Mouse (Mus musculus): ENCODE data around the gene Tex48.

The Tex48 gene

DNA sequence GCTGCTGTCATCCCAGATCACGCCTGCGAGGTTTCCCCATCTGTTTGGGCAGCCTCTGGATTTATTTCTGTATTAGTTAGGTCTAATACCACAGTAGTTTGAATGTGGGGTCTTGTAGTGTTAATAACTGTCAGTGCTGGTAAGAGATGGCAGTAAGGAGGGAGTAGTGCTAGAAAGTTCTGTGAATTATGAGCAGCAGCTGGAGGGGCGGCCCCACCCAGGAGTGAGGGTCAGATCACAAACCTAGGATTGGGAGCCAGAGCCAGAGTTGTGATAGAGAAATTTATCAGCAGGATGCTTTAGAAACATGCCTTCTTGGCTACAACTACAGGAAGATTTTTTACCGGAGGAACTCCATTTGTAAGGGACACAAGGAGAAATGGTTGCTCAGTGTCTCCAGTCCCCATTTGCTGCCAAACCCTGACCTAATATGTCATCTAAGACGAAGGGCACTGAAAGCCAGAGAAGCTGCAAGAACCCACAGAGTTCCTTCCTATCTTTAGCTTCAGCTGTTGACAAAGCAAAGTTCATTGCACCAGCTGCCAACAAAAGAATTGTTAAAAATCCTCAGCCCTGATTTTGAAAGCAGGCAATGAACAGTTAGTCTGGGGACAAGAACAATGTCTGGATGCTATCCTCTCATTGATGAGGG is 27.6 kb downstream of the Tex48 start:
- DNase-seq = peak; percentile 27

DNA sequence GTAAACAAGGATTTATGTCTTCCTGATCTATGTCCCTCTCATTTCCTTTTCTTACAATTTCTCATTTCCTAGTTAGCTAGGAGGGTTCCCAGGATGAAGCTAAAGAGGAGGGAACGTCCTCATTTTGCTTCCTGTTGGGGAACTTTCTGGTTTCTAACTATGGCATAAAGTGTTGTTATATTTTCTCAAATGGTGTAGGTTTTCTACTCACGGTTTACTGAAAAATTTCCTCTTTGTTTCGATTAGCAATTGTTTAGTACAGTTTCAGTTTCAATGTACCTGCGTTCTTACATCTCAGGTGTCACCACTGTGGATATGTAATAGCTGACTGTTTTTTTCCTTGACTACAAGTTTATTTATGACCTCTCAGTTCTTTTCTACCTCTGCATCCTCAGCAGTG is 31.7 kb downstream of the Tex48 start:
- DNase-seq = no peak

DNA sequence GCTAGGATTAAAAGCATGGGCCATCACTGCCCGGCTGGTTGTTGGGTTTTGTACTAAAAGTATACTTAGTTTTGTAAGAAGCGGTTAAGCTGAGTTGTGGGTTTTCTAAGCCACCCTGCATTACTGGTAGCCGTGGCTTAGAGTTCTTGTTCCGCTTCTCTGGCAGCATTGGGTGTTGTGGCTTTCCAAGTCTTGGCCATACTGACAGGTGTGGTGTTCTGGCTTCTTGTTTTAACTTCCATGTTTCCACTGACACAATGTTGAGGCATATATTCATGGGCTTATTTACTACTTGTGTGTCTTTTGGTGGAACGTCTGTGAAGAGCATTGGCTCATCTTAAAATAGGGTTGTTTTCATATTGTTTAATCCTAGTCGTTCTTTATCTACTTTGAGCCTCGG is 32.2 kb downstream of the Tex48 start:
- no peak for DNase-seq

DNA sequence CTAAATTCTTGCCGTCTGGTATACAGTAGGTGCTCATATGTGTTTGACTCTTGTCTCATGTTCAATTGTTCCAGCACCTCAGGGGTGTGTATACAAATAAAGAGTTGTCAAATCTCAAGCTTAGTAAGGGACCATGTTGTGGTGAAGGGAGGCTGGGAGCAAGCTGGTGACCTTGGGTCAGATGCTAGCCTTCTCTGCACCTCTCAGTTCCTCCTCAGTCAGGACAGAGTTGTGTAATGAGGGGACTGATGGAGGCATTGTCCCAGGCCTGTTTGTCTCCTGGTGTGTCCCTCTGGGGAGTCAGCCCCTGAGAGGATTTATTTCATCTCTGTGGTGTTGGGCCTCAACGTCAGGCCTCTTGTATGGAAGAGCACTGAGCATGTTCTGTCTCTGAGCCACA is 36.0 kb downstream of the Tex48 start:
- DNase-seq = no peak

DNA sequence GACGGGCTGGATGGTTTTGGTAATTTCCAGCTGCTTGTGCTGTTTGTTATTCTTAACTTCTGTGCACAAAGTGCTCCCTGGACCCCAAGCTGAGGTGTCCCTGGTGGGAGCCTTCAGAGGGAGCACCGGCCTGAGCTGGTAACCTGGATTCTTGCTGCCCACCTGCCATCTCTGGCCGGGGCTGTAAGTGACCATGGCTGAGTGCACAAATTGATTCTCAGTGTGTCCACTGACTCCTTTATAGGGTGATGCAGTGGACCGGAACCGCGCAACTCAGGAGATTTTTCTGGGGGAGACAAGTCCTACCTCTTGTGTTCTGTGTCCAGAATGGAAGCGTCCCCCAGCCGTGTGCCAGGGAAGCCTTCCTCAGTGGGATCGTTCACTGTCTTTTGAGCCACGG is 37.0 kb downstream of the Tex48 start:
- DNase-seq = no peak

DNA sequence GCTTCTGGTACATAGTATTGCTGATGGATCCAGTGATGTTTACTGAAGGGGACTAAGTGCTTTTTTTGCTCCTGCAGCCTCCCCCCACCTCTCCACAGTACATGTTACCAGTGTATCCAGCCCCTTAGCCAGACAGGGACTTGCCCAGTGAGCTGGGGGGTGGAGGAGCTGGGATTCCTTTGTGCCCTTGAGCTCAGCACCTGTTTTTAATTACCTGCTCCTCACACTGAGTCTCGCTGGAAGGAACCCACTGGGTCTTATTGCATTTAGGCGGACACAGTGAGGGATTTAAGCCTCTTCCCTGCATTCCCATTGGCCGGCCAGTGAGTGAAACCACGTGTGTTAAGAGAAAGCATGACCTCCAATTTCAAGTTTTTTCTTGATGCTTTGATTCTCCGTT is 39.6 kb downstream of the Tex48 start:
- DNase-seq = no peak

DNA sequence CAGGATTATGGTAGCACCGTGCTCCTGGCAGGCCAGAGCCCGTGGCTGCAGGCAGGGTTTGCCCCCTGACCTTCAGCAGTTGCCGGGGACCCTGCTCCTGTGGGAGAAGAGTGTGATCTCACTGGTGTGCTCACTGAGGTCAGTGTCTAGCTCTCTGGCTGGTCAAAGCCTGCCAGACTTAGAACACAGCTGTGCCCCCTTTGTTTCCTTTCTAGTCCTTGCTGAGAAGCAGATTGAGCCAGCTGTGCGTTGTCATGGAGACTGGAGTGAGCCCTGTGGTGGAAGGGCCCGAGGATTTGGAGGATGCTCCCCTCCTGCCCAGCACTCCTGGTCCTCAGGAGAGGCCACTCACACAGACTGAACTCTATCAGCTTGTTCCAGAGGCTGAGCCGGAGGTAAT is 42.1 kb downstream of the Tex48 start:
- no peak for DNase-seq

DNA sequence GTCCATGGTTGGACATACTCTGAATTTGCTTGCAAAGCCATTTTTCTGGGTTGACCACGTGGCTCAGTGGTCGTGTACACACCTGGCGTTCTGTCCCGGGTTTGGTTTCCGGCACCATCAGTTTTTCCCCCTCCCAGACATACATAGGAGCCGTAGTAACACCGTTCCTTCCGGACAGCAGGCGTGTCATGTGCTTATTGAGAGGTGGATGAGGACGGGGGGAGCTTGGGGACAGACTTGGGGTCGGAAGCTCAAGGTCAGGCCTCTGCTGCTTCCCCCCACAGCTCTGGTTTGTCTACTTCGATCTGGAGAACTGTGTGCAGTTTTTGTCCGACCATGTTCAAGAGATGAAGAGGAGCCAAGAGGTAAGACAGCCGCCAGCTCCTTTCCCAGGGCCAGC is 42.6 kb downstream of the Tex48 start:
- no peak for DNase-seq

DNA sequence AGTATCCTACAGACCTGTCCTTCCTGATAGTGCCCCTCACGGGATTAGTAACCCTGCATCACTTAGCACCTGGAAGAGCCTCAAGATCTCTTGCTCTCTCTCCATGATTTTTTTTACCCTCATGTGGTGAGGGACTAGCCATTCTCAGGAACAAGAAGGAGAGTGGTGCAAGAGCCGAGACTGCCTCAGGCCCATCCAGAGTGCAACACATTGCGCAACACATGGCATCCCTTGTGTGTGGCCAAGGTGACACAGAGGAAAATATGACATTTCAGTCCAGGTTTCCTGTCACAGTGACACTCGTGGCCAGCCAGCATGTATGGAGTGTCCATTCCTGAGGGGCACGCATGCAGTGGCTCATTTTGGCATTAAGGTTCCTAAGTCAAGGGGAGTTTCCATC is 49.6 kb downstream of the Tex48 start:
- DNase-seq = no peak

DNA sequence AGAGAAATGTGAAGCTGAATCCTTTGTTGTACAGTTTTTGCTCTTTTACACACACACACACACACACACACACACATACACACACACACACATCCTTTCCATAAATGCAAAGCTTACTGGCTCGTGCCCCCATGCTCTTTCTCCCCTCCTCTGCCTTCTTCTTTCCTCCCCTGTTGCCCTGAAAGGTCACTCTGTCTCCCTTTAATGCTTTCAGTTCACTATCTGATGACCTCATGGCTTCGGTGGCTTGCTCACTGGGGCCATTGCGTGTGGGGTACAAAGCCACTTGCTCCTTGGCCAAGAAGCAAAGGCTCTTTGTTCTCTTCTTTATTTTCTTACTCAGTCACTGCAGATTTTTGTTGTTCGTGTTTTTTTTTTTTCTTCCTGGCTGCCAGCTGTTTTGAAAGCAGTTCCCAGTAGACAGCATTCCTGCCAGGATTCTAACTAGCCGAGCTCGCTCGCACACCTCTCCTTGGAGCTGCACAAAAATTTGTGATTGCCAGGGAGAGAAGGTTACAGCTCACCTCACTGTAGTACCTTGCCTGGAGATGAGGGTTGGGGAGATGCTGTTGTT is 51.9 kb downstream of the Tex48 start:
- DNase-seq = no peak

DNA sequence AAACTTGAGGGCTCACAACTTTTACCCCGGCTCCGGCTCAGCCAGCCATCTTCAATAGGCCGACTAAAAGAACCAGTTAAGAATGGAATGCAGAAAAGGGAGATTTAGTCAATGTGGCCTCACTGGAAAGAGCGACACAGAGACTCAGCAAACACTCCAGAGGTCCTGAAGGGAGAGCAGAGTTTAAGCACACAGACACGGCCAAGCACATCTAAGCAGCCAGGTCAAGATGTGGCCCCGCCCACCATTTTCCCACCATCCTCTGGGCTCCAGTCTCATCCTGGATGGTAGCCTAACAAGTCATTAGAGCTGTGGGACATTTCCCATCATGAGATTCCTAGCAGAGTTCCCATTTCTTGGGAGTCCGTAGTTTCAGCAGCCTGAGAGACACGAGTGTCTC is 52.9 kb downstream of the Tex48 start:
- no peak for DNase-seq

DNA sequence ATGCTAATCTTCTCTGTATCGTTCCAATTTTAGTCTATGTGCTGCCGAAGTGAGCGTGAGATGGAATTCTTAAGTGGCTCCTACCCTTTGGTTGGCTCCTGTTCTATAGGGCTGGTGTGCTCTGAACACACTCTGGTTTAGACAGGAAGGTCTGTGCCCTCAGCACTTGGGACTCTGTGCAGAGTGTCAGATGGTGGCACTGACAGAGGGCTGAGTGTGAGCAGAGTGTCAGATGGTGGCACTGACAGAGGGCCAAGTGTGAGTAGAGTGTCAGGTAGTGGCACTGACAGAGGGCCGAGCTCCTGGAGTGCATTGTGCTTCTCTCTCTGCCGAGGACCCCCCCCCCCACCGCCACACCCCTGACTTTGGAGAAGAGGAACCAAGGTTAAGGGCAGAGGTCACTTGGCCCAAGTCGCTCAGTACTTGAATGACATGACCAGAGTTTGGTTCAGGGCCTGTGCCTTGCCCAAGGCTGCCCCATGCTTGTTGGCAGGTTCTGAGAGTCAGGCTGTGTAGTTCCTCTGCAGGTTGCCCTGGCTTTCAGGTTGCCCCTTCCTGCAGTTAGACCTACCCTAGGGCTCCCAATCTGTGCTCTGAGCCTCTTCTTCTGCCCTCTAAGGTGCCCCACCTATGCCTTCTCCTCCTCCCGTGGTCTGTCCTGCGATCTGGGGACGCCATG is 54.4 kb downstream of the Tex48 start:
- DNase-seq = no peak

DNA sequence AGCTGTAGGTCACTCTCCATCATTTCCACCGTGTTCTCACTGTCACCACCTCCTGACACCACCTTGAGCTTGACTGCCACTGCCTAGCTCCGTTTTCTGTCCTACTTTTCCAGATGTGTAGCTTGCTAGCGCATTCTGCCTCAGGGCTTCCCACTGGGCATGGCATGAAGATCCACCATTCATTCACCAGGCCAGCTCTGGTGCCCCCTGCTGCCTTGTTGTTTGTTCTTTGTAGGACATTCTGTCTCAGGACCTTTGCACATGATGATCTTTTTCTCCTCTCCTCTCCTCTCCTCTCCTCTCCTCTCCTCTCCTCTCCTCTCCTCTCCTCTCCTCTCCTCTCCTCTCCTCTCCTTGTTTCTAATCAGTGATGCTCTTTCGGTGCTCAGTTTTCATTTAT is 59.5 kb downstream of the Tex48 start:
- no peak for DNase-seq

DNA sequence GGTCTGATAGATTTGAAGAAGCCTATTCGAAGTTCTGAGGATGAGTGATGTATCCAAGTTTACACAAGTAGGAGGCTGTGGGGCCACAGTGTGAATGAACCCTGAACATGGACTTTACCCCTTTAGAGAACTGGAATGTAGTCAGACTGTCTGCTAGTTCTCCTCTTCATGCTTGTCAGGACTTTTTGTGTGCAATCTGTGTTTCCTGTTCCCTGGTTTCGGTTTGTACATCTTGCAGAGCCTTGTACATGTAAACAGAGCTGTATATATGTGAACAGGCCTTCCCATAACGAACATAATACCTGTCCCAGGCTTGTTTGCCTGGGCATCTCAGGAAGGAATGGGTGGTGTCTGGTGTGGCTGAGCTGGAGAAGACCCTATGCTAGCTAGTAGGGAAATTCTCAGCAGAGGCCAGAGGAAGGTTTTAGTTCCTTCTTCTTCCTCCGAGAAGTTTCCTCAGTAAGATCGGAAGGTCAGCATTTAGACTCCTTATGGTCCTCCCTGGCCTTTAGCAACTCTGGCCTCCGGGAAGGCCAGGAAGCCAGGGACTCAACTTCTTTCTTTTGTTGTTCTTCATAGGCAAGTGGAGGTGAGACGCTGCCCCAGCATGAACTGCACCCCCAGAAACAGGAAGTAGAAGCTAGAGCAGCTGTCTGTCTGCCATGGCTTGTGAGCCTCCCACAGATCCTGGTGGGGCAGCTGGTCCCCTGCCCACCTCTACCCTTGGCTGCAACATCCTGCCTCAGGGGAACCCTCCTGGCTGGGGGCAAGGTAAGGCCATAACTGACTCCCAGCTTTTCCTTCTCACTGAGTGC is 60.2 kb downstream of the Tex48 start:
- DNase-seq = peak; percentile 39

DNA sequence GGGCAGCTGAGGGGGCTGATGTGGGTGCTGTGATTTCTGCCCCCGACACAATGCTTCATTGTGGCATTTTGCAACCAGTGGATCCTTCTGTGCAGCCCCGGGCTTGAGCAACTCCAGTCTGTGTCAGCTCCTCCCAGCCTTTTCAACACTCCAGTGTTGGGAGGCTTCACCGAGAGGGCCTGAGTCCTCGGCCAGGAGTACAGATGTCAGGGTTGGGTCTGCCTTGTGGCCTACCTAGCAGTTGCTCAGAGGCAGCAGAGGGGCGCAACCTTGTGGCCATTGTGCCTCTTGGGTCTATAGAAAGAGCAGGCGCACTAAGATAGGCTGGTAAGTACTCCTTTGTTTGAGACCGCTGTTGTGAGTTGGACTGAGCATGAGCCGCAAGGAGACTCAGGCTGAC is 62.1 kb downstream of the Tex48 start:
- DNase-seq = no peak

DNA sequence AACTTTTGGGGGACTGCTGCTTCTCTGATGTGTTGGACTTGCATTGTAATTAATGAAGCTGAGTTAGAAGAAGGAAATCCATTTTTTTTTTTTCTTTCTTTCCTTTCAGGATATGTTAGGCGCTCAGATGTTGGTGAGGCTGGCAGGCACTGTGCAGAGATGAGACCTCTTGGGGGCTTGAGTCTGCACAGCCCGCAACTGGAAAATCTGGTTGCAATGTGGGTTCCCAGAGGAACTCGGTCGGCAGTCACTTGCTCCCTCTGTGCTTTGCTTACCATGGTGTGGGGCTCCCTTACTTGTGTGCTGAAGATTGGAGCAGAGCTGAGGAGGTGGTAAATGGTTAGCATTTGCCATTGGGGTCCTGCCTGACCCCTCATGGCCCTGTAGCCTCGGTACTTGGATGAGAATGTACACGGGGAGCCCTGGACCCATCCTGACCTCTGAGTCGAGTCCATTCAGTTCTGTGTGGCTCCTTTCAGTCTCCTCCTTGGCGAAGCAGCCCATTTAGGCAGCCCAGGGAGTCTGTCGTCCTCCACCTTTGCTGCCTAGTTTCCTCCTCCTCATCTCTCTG is 63.0 kb downstream of the Tex48 start:
- DNase-seq = no peak

DNA sequence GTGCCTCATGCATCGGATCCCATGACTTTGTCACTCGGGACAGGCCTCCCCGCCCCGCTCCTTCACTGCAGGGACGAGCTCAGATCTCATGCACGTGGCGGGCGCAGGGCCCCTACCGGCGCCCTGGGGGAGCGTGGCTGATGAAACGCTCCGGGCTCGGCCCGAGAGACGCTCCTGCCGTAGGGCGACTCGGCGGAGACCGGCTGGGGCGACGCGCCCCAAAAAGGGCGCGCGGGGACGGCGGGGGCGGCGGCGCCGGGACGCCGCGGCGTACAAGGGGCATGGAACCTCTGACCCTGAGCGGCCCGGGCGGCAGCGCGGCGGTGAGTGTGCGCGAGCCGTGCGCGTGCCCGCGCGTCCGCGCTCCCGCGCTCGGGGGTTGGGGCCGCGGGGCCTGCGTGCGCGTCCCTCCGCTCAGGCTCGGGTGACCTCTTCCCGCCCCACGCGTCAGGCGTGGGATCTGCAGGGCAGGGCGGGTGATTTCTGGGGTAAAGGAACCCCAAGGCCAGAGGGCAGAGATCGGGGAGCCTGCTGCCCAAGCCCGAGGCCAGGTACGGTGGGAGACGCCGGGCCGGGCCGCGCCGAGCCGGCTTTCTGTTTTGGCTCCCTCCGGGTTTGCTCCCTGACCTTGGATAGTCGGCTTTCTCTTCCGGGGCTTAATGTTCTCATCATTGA is 63.7 kb downstream of the Tex48 start, which contains the start of gene Tmem268:
TSS of gene Tmem268 (plus strand) at position 375 of the 675 bp plus-strand sequence.
- peak; percentile 86 for DNase-seq

DNA sequence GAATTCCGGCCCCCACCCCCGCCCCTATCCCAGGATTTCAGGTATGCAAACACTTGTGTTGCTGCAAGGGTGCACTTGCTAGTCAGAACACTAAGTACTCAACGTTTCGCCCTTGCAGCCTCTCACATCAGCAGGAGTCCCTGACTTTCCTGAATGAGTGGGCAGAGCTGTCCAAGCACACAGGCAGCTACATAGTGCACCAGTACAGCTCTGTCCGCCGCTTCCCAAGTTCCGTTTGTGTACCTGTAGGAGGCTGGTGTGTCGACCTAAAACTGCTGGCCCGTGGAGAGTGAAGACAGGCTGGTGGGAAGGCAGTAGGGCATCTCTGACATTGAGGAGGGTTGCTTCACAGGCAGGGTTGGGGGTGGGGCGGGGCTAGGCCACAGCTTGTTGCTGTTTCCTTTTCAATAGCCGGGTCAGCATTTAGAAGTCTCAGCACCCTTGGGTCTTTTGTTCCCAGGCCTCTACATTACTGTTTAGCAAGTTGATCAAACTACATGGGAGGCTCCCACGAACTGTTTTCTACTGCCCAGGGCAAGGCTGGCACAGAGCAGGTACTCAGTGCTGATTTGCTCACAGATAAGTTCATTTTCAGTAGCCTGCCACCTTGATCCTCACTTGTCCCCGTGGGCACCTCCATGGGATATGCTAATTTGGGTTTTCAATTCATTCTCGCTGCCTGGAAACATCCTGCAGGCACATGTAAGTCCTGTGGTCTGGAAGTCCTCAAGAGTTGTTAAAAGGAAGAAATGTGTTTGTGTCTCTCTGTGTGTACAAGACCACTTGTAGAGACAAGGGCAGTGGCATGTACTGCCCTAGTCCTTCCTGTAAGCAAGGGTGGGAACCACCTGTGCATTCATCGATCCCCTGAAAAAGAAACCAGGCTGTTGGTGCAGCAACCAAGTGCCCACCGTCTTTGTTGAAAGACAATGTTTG is 64.8 kb downstream of the Tex48 start:
- DNase-seq = peak; percentile 44

All from kidney, postnatal 14 days (tissue).